Comparison of ENCODE assay signal across 10 mouse cellular contexts in genomic region chr14:61493511-61494135, GRCm38 (mm10). TPM values are rescaled to one million over a fixed set of nuclear protein-coding genes. Genes with fewer than 3 reads are reported as not detected.
DNase-seq lines count a peak whose midpoint lies in the region; ATAC-seq and TF ChIP-seq lines count a peak whose summit lies in the region.
"Had no signal": no experiment of that assay in that cellular context is flagged by ENCODE, and none has a peak within 500 bp of the region (broad histone marks: within the 10 kb centered on the region; RNA-seq: fewer than 3 reads in every experiment).

No protein-coding gene starts in this region.

- H3K27me3 ChIP-seq in heart, embryonic 12.5 days (replicated peaks): no peaks in the 10 kb centered on the region
- H3K27me3 ChIP-seq in lung, embryonic 14.5 days (ENCODE audit: insufficient read depth, low read length): no peaks in the 10 kb centered on the region
- no peaks in the 10 kb centered on the region for H3K27me3 ChIP-seq in hindbrain, embryonic 14.5 days (ENCODE audit: control insufficient read depth, insufficient read depth, low read length)

- H3K9me3 ChIP-seq in heart, embryonic 12.5 days (replicated peaks): no peaks in the 10 kb centered on the region
- no peaks in the 10 kb centered on the region for H3K9me3 ChIP-seq in lung, embryonic 14.5 days (ENCODE audit: low read depth, low read length)
- no peaks in the 10 kb centered on the region for H3K9me3 ChIP-seq in hindbrain, embryonic 14.5 days (ENCODE audit: control insufficient read depth, low read length)

- peak; percentile 25 to 52 for DNase-seq in heart, adult 18-20 months
- peak; percentile 5 for DNase-seq in lung, embryonic 14.5 days
- DNase-seq in lung, postnatal 25 days (ENCODE audit: low spot score): no peak
- DNase-seq in brain, embryonic 14.5 days (ENCODE audit: low read depth): peak; percentile 6
- peak; percentile 5 to 15 for DNase-seq in heart, postnatal 10 days
- DNase-seq in neural tube, embryonic 10.5 days (ENCODE audit: extremely low spot score, low spot score): no peak
- DNase-seq in hindbrain, embryonic 14.5 days (ENCODE audit: low spot score): no peak
- DNase-seq: thymus, adult 2 months had no signal

- TF ChIP-seq CTCF in lung, embryonic 14.5 days (IDR thresholded peaks at IDR 0.05; ENCODE audit: low read depth): no peak
- TF ChIP-seq CTCF in brain, embryonic 14.5 days (IDR thresholded peaks at IDR 0.05; ENCODE audit: borderline replicate concordance, extremely low read depth, insufficient read depth, insufficient read length): no peak

- no peak for ATAC-seq in heart, embryonic 12.5 days (ENCODE audit: insufficient number of reproducible peaks, low FRiP score)
- ATAC-seq in lung, embryonic 14.5 days (ENCODE audit: insufficient read depth): no peak
- no peak for ATAC-seq in hindbrain, embryonic 14.5 days (ENCODE audit: low FRiP score)
- ATAC-seq: forebrain, embryonic 14.5 days had no signal

- no peaks in the 10 kb centered on the region for H3K36me3 ChIP-seq in heart, embryonic 12.5 days
- H3K36me3 ChIP-seq in lung, embryonic 14.5 days (ENCODE audit: insufficient read depth): no peaks in the 10 kb centered on the region
- no peaks in the 10 kb centered on the region for H3K36me3 ChIP-seq in hindbrain, embryonic 14.5 days (replicated peaks; ENCODE audit: control insufficient read depth, insufficient read depth)

- TF ChIP-seq POLR2A in brain, embryonic 14.5 days (IDR thresholded peaks at IDR 0.05; ENCODE audit: borderline replicate concordance, extremely low read depth, insufficient read depth, insufficient read length, poor library complexity, severe bottlenecking): no peak

- H3K4me3 ChIP-seq in heart, embryonic 12.5 days: no peak overlapping the region
- no peak overlapping the region for H3K4me3 ChIP-seq in lung, embryonic 14.5 days (ENCODE audit: low read depth, low read length)
- no peak overlapping the region for H3K4me3 ChIP-seq in hindbrain, embryonic 14.5 days (replicated peaks; ENCODE audit: low read length)

- 50% methylated on average over 6 of the region's 6 CpGs for WGBS in heart, embryonic 12.5 days
- WGBS in lung, embryonic 14.5 days: 52% methylated on average over 6 of the region's 6 CpGs
- 68% methylated on average over 6 of the region's 6 CpGs for WGBS in hindbrain, embryonic 14.5 days

- no peak overlapping the region for H3K4me2 ChIP-seq in heart, embryonic 12.5 days
- H3K4me2 ChIP-seq in lung, embryonic 14.5 days: no peak overlapping the region
- H3K4me2 ChIP-seq in hindbrain, embryonic 14.5 days (replicated peaks): no peak overlapping the region

- H3K4me1 ChIP-seq in heart, embryonic 12.5 days (replicated peaks): no peaks in the 10 kb centered on the region; the same call in 1 of the 2 replicates
- H3K4me1 ChIP-seq in lung, embryonic 14.5 days (ENCODE audit: insufficient read depth): no peaks in the 10 kb centered on the region
- H3K4me1 ChIP-seq in hindbrain, embryonic 14.5 days (replicated peaks; ENCODE audit: control insufficient read depth, insufficient read depth, low read length): no peaks in the 10 kb centered on the region

- intact Hi-C loops in heart, postnatal 10 days (cut with DNase I): no loop called here

- no peak overlapping the region for H3K27ac ChIP-seq in heart, embryonic 12.5 days (ENCODE audit: poor library complexity, severe bottlenecking)
- H3K27ac ChIP-seq in lung, embryonic 14.5 days (ENCODE audit: low read depth): no peak overlapping the region
- no peak overlapping the region for H3K27ac ChIP-seq in hindbrain, embryonic 14.5 days

- no peak overlapping the region for H3K9ac ChIP-seq in heart, embryonic 12.5 days
- H3K9ac ChIP-seq in lung, embryonic 14.5 days: no peak overlapping the region
- no peak overlapping the region for H3K9ac ChIP-seq in hindbrain, embryonic 14.5 days

RNA-seq across cellular contexts. Expression of gene Kpna3, which starts 53.9 kb away (rescaled TPM):
- 10 to 100 TPM; 56.1 to 59.5 TPM for total RNA-seq in heart, adult 18-20 months (2021)
- polyA plus RNA-seq in heart, embryonic 12.5 days (2016; fragmentation: Nextera tagmentation; extraction: Ambion mirVana): 40.2 TPM in 2 replicates
- polyA plus RNA-seq in lung, embryonic 14.5 days (2014; fragmentation: Nextera tagmentation; extraction: Ambion mirVana): 59.0 and 62.3 TPM in 2 replicates
- 48.4 and 56.8 TPM in 2 replicates for polyA plus RNA-seq in brain, embryonic 14.5 days (2012; rRNA removed)
- total RNA-seq in heart, postnatal 10 days (2021): 10 to 100 TPM; 37.7 to 47.8 TPM
- polyA plus RNA-seq in hindbrain, embryonic 14.5 days (2014; fragmentation: Nextera tagmentation; extraction: Ambion mirVana): 83.7 and 93.7 TPM in 2 replicates

Comparison
In these comparisons a context has a peak if more than half of its experiments do, and no peak if none do; other contexts are left out.
1. DNase-seq: peak in heart, adult 18-20 months (2 of 2), lung, embryonic 14.5 days (single experiment), brain, embryonic 14.5 days (single experiment) and heart, postnatal 10 days (2 of 2); none in lung, postnatal 25 days (single experiment), neural tube, embryonic 10.5 days (single experiment) and hindbrain, embryonic 14.5 days (single experiment).